Mouse (Mus musculus) layer of hippocampus, adult 8-10 months (tissue): ENCODE measurements around the gene C1qbp. TPM values are rescaled to one million over a fixed set of nuclear protein-coding genes. Genes with fewer than 3 reads are reported as not detected.

Experiments
- DNase-seq, 2 experiments: peaks; one replicate each; pipeline ENCODE4 v3.0.0; 2022; ENCODE audit warnings: low spot score in 2 of 2
- total RNA-seq, 4 experiments: library from RNA; stranded (reverse); gene quantifications; 2 replicates each; pipeline ENCODE4 v1.2.4; 2022

The C1qbp gene
- total RNA-seq, 4 experiments from 2014 or later: 103 to 108 (median 106) TPM

- no peak for DNase-seq
Observed at GRCm38 (mm10) chr11:70973947-70974346, 8.9 kb downstream of the C1qbp start.

GRCm38 (mm10) chr11:70972586-70972985 lies 10.2 kb downstream of the C1qbp start:
- no peak for DNase-seq

- no peak for DNase-seq
Observed at GRCm38 (mm10) chr11:70970560-70971540, 12.0 kb downstream of the C1qbp start.

GRCm38 (mm10) chr11:70969821-70970559 lies 12.8 kb downstream of the C1qbp start, which contains the start of the genes Nup88 and Rpain:
Gene Nup88 (minus strand): TSS chr11:70969973.
Gene Rpain (plus strand): TSS chr11:70970213.
- peak; percentile 95 to 96 for DNase-seq

- DNase-seq: no peak
Observed at GRCm38 (mm10) chr11:70969271-70969794, 13.5 kb downstream of the C1qbp start.

GRCm38 (mm10) chr11:70964222-70964907 lies 18.5 kb downstream of the C1qbp start:
- no peak for DNase-seq

- no peak for DNase-seq
Observed at GRCm38 (mm10) chr11:70960786-70961554, 21.9 kb downstream of the C1qbp start.

GRCm38 (mm10) chr11:70954711-70955110 lies 28.1 kb downstream of the C1qbp start:
- DNase-seq: no peak

GRCm38 (mm10) chr11:70944935-70945817 lies 37.6 kb downstream of the C1qbp start:
- DNase-seq: no peak

GRCm38 (mm10) chr11:70943651-70944050 lies 39.2 kb downstream of the C1qbp start:
- no peak for DNase-seq

GRCm38 (mm10) chr11:70942596-70942995 lies 40.2 kb downstream of the C1qbp start:
- no peak for DNase-seq

- no peak for DNase-seq
Observed at GRCm38 (mm10) chr11:70935316-70935715, 47.5 kb downstream of the C1qbp start.

GRCm38 (mm10) chr11:70931461-70931860 lies 51.4 kb downstream of the C1qbp start:
- DNase-seq: no peak

Other genes starting within 250 kb of the C1qbp start
- 10 to 100 TPM; 20.4 to 23.8 (median 22.2) TPM for gene Zfp3, start 218.8 kb downstream of the C1qbp start, total RNA-seq
- gene Scimp, start 170.4 kb downstream of the C1qbp start, total RNA-seq: 1 to 10 TPM in 1 of 4 experiments, under 1 TPM in 1, not detected in 2; 0.83 to 1.9 TPM
- 100 to 1,000 TPM; 114 to 117 (median 116) TPM for gene Rabep1, start 138.2 kb downstream of the C1qbp start, total RNA-seq
- 10 to 100 TPM; 50.9 to 62.2 (median 52.4) TPM for gene Nup88, start 13.1 kb downstream of the C1qbp start, total RNA-seq
- 10 to 100 TPM; 33.5 to 43.3 (median 39.9) TPM for gene Rpain, start 12.8 kb downstream of the C1qbp start, total RNA-seq
- gene Dhx33, start 21.4 kb upstream of the C1qbp start, total RNA-seq: 10 to 100 TPM; 53.0 to 65.5 (median 58.5) TPM
- gene Mis12, start 36.6 kb upstream of the C1qbp start, total RNA-seq: 10 to 100 TPM; 15.6 to 22.4 (median 18.4) TPM
- 10 to 100 TPM; 24.6 to 28.8 (median 26.3) TPM for gene Derl2, start 36.8 kb upstream of the C1qbp start, total RNA-seq
- gene 6330403K07Rik, start 50.5 kb upstream of the C1qbp start, total RNA-seq: 100 to 1,000 TPM; 206 to 237 (median 226) TPM
- gene Nlrp1a, start 161.7 kb upstream of the C1qbp start, total RNA-seq: 1 to 10 TPM in 2 of 4 experiments, under 1 TPM in 2; 0.60 to 1.1 (median 0.94) TPM
- 1 to 10 TPM in 1 of 4 experiments, under 1 TPM in 3; 0.24 to 1.1 (median 0.56) TPM for gene Nlrp1b, start 247.7 kb upstream of the C1qbp start, total RNA-seq